Mouse (Mus musculus) liver, postnatal 0 days (tissue): ENCODE measurements around the gene Prkcq.

ENCODE experiments used
- CTCF ChIP-seq: sonication (generic); IDR thresholded peaks from 2 replicates; pipeline ENCODE4 v1.5.1; 2016; ENCODE audit warnings: antibody characterized with exemption, low read depth
- EP300 ChIP-seq: IDR thresholded peaks from 2 replicates; pipeline ENCODE4 v1.6.1; 2016; ENCODE audit warnings: antibody characterized with exemption, low read depth, mild to moderate bottlenecking

- TF ChIP-seq EP300 = no peak
- no peak for TF ChIP-seq CTCF
These were observed 30.9 kb downstream of the Prkcq start for GRCm38 (mm10) chr2:11202841-11203240.
